Mouse (Mus musculus): ENCODE measurements around the gene Ubxn10. TPM values are rescaled to one million over a fixed set of nuclear protein-coding genes. Genes with fewer than 3 reads are reported as not detected.

The Ubxn10 gene
- 1 to 10 TPM; 1.1 to 1.3 TPM for total RNA-seq (2021)

GRCm38 (mm10) chr4:138737031-138737430 lies at the start of gene Ubxn10:
TSS of gene Ubxn10 (minus strand) at chr4:138737167.
- DNase-seq (ENCODE audit: extremely low spot score in 1 of 2, low spot score in 2 of 2), result no peak
- intact Hi-C loops (cut with DNase I), result no loop called here

- intact Hi-C loops (cut with DNase I), result no loop called here
- DNase-seq (ENCODE audit: extremely low spot score in 1 of 2, low spot score in 2 of 2), result peak in 1 of 2 experiments; percentile 49
Measured at GRCm38 (mm10) chr4:138786141-138786540, 49.2 kb upstream of the Ubxn10 start.

- DNase-seq (ENCODE audit: extremely low spot score in 1 of 2, low spot score in 2 of 2), result no peak
- intact Hi-C loops (cut with DNase I), result no loop called here
Measured at GRCm38 (mm10) chr4:138785721-138786120, 48.8 kb upstream of the Ubxn10 start.

- intact Hi-C loops (cut with DNase I), result loop anchor here (5.0 kb wide), 2 partner anchors 50 to 65 kb away; no protein-coding TSS in a partner anchor
- no peak for DNase-seq (ENCODE audit: extremely low spot score in 1 of 2, low spot score in 2 of 2)
Measured at GRCm38 (mm10) chr4:138782098-138782497, 45.1 kb upstream of the Ubxn10 start.

GRCm38 (mm10) chr4:138780300-138780699 lies 43.3 kb upstream of the Ubxn10 start:
- DNase-seq (ENCODE audit: extremely low spot score in 1 of 2, low spot score in 2 of 2), result no peak

GRCm38 (mm10) chr4:138777417-138778407 lies 40.7 kb upstream of the Ubxn10 start:
- no peak for DNase-seq (ENCODE audit: extremely low spot score in 1 of 2, low spot score in 2 of 2)
- intact Hi-C loops (cut with DNase I), result no loop called here

More at GRCm38 (mm10) chr4:138780300-138780699, 43.3 kb upstream of the Ubxn10 start:
- intact Hi-C loops (cut with DNase I), result loop anchor here (5.0 kb wide), 2 partner anchors 52 to 63 kb away; no protein-coding TSS in a partner anchor

GRCm38 (mm10) chr4:138775435-138775834 lies 38.5 kb upstream of the Ubxn10 start, which contains the start of gene Pla2g2d:
TSS of gene Pla2g2d (plus strand) at chr4:138775735.
- DNase-seq (ENCODE audit: extremely low spot score in 1 of 2, low spot score in 2 of 2), result no peak
- intact Hi-C loops (cut with DNase I), result no loop called here

- intact Hi-C loops (cut with DNase I), result no loop called here
Measured at GRCm38 (mm10) chr4:138772386-138772785, 35.4 kb upstream of the Ubxn10 start.

GRCm38 (mm10) chr4:138771970-138772369 lies 35.0 kb upstream of the Ubxn10 start:
- no peak for DNase-seq (ENCODE audit: extremely low spot score in 1 of 2, low spot score in 2 of 2)

More at GRCm38 (mm10) chr4:138772386-138772785, 35.4 kb upstream of the Ubxn10 start:
- no peak for DNase-seq (ENCODE audit: extremely low spot score in 1 of 2, low spot score in 2 of 2)

GRCm38 (mm10) chr4:138762266-138762665 lies 25.3 kb upstream of the Ubxn10 start:
- no peak for DNase-seq (ENCODE audit: extremely low spot score in 1 of 2, low spot score in 2 of 2)
- intact Hi-C loops (cut with DNase I), result no loop called here

More at GRCm38 (mm10) chr4:138771970-138772369, 35.0 kb upstream of the Ubxn10 start:
- intact Hi-C loops (cut with DNase I), result no loop called here

GRCm38 (mm10) chr4:138757416-138757815 lies 20.4 kb upstream of the Ubxn10 start, which contains the start of gene Pla2g2f:
TSS of gene Pla2g2f (minus strand) at chr4:138757626.
- no peak for DNase-seq (ENCODE audit: extremely low spot score in 1 of 2, low spot score in 2 of 2)
- intact Hi-C loops (cut with DNase I), result no loop called here

GRCm38 (mm10) chr4:138755983-138756382 lies 19.0 kb upstream of the Ubxn10 start:
- no peak for DNase-seq (ENCODE audit: extremely low spot score in 1 of 2, low spot score in 2 of 2)
- intact Hi-C loops (cut with DNase I), result no loop called here

GRCm38 (mm10) chr4:138755439-138755838 lies 18.5 kb upstream of the Ubxn10 start:
- peak in 1 of 2 experiments; percentile 52 for DNase-seq (ENCODE audit: extremely low spot score in 1 of 2, low spot score in 2 of 2)
- intact Hi-C loops (cut with DNase I), result no loop called here

GRCm38 (mm10) chr4:138754432-138754831 lies 17.5 kb upstream of the Ubxn10 start:
- DNase-seq (ENCODE audit: extremely low spot score in 1 of 2, low spot score in 2 of 2), result no peak
- intact Hi-C loops (cut with DNase I), result no loop called here

- no peak for DNase-seq (ENCODE audit: extremely low spot score in 1 of 2, low spot score in 2 of 2)
- intact Hi-C loops (cut with DNase I), result no loop called here
Measured at GRCm38 (mm10) chr4:138753608-138754007, 16.6 kb upstream of the Ubxn10 start.

GRCm38 (mm10) chr4:138752603-138753002 lies 15.6 kb upstream of the Ubxn10 start:
- intact Hi-C loops (cut with DNase I), result no loop called here
- DNase-seq (ENCODE audit: extremely low spot score in 1 of 2, low spot score in 2 of 2), result no peak

- intact Hi-C loops (cut with DNase I), result loop anchor here (1.0 to 2.0 kb wide), 2 partner anchors 44 to 103 kb away; no protein-coding TSS in a partner anchor
- peak in 1 of 2 experiments; percentile 54 for DNase-seq (ENCODE audit: extremely low spot score in 1 of 2, low spot score in 2 of 2)
Measured at GRCm38 (mm10) chr4:138748369-138749072, 11.6 kb upstream of the Ubxn10 start.

GRCm38 (mm10) chr4:138747851-138748250 lies 10.9 kb upstream of the Ubxn10 start:
- peak in 1 of 2 experiments; percentile 67 for DNase-seq (ENCODE audit: extremely low spot score in 1 of 2, low spot score in 2 of 2)
- intact Hi-C loops (cut with DNase I), result loop anchor here (2.0 kb wide), 1 partner anchor 45 kb away; no protein-coding TSS in a partner anchor

GRCm38 (mm10) chr4:138746866-138747265 lies 9.9 kb upstream of the Ubxn10 start:
- intact Hi-C loops (cut with DNase I), result no loop called here
- no peak for DNase-seq (ENCODE audit: extremely low spot score in 1 of 2, low spot score in 2 of 2)

Measured in left cerebral cortex, postnatal 10 days (tissue).